Mouse (Mus musculus) E14TG2a.4 (cell line): ENCODE measurements around the gene Slc22a6.

Experiments
- CTCF ChIP-seq: conservative IDR thresholded peaks from 2 replicates; pipeline ENCODE4 v1.5.1; 2014; ENCODE audit warnings: low read length
- POU5F1 ChIP-seq: IDR thresholded peaks from 2 replicates; pipeline ENCODE4 v1.6.1; 2014; ENCODE audit warnings: low read length, borderline replicate concordance

DNA sequence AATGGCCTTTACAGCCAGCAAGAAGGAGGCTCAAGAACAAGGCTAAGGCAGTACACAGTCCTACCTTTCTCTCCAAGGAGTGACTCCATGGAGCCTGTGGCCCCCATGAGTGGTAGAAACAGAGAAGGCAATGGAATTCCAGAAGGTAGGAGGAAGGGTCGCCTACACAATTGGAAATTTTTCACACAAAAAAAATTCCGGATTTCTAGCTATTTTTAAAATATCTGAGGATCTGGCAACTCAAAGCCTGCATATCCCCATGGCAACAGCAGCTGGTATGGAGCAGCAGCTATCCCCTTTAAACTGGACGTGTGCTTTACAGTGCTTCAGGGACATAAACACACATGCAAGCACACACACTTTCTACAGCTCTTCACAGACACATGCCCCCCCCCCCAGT, 31.5 kb upstream of the Slc22a6 start:
- TF ChIP-seq CTCF, result no peak
- TF ChIP-seq POU5F1, result no peak
